Mouse (Mus musculus): ENCODE measurements at regions not wholly inside any gene's neighbourhood (a gene's known extent, or its start where the extent isn't known, plus 50 kb on each side); places are given as distances from the start of the nearest gene placed in this dataset.

- Histone ChIP-seq H3K36me3 (ENCODE audit: control insufficient read depth, insufficient read depth, low read length) (no peaks in the 10 kb centered on the region), H3K4me2 (replicated peaks; ENCODE audit: low read depth, low read length) (peak overlapping the region; percentile 38), H3K9ac (ENCODE audit: low read depth, low read length) (peak overlapping the region; percentile 14; the same call in 1 of the 2 replicates), H3K4me3 (ENCODE audit: low read length) (peak overlapping the region; percentile 27), H3K4me1 (ENCODE audit: control insufficient read depth, insufficient read depth, low read length) (0 out of 2 replicates have a peak, but pooled peaks cover 3% of the 10 kb centered on the region), H3K27ac (ENCODE audit: low read depth, low read length) (no peak overlapping the region), H3K9me3 (ENCODE audit: control insufficient read depth, low read length) (no peaks in the 10 kb centered on the region), H3K27me3 (ENCODE audit: control insufficient read depth, insufficient read depth, low read length) (no peaks in the 10 kb centered on the region)
- ATAC-seq (ENCODE audit: low FRiP score, low TSS enrichment) = peak; percentile 85
- WGBS = 11% methylated on average over 23 of the region's 23 CpGs
Observed at GRCm38 (mm10) chr3:131019163-131019956, 90.9 kb upstream of the Lef1 start.

- no peak overlapping the region for H3K4me2 ChIP-seq (replicated peaks; ENCODE audit: low read depth, low read length)
- no peaks in the 10 kb centered on the region for H3K36me3 ChIP-seq (ENCODE audit: control insufficient read depth, insufficient read depth, low read length)
- 0 out of 2 replicates have a peak, but pooled peaks cover 3% of the 10 kb centered on the region for H3K4me1 ChIP-seq (ENCODE audit: control insufficient read depth, insufficient read depth, low read length)
- H3K9ac ChIP-seq (ENCODE audit: low read depth, low read length) = no peak overlapping the region
- H3K27ac ChIP-seq (ENCODE audit: low read depth, low read length) = no peak overlapping the region
- H3K27me3 ChIP-seq (ENCODE audit: control insufficient read depth, insufficient read depth, low read length) = no peaks in the 10 kb centered on the region
- H3K9me3 ChIP-seq (ENCODE audit: control insufficient read depth, low read length) = no peaks in the 10 kb centered on the region
- H3K4me3 ChIP-seq (ENCODE audit: low read length) = no peak overlapping the region
- WGBS = 90% methylated on average over 9 of the region's 9 CpGs
- no peak for ATAC-seq (ENCODE audit: low FRiP score, low TSS enrichment)
Observed at GRCm38 (mm10) chr3:131017899-131018298, 92.4 kb upstream of the Lef1 start.

- 0 out of 2 replicates have a peak, but pooled peaks cover 3% of the 10 kb centered on the region for H3K4me1 ChIP-seq (ENCODE audit: control insufficient read depth, insufficient read depth, low read length)
- H3K4me2 ChIP-seq (replicated peaks; ENCODE audit: low read depth, low read length) = no peak overlapping the region
- H3K36me3 ChIP-seq (ENCODE audit: control insufficient read depth, insufficient read depth, low read length) = no peaks in the 10 kb centered on the region
- no peak overlapping the region for H3K4me3 ChIP-seq (ENCODE audit: low read length)
- no peak overlapping the region for H3K27ac ChIP-seq (ENCODE audit: low read depth, low read length)
- WGBS = 49% methylated on average over 10 of the region's 10 CpGs
- no peak for ATAC-seq (ENCODE audit: low FRiP score, low TSS enrichment)
- H3K27me3 ChIP-seq (ENCODE audit: control insufficient read depth, insufficient read depth, low read length) = no peaks in the 10 kb centered on the region
- H3K9ac ChIP-seq (ENCODE audit: low read depth, low read length) = no peak overlapping the region
- H3K9me3 ChIP-seq (ENCODE audit: control insufficient read depth, low read length) = no peaks in the 10 kb centered on the region
Observed at GRCm38 (mm10) chr3:131016104-131016503, 94.2 kb upstream of the Lef1 start.

GRCm38 (mm10) chr3:131014092-131014716 lies 96.1 kb upstream of the Lef1 start:
- 44% methylated on average over 12 of the region's 12 CpGs for WGBS
- Histone ChIP-seq H3K9ac (ENCODE audit: low read depth, low read length) (no peak overlapping the region), H3K9me3 (ENCODE audit: control insufficient read depth, low read length) (no peaks in the 10 kb centered on the region), H3K4me2 (replicated peaks; ENCODE audit: low read depth, low read length) (no peak overlapping the region), H3K36me3 (ENCODE audit: control insufficient read depth, insufficient read depth, low read length) (no peaks in the 10 kb centered on the region), H3K27ac (ENCODE audit: low read depth, low read length) (no peak overlapping the region), H3K4me1 (ENCODE audit: control insufficient read depth, insufficient read depth, low read length) (0 out of 2 replicates have a peak, but pooled peaks cover 2% of the 10 kb centered on the region), H3K4me3 (ENCODE audit: low read length) (no peak overlapping the region), H3K27me3 (ENCODE audit: control insufficient read depth, insufficient read depth, low read length) (no peaks in the 10 kb centered on the region)
- ATAC-seq (ENCODE audit: low FRiP score, low TSS enrichment) = no peak

- no peak for ATAC-seq (ENCODE audit: low FRiP score, low TSS enrichment)
- 88% methylated on average over 13 of the region's 13 CpGs for WGBS
Observed at GRCm38 (mm10) chr3:131000701-131001100, 109.6 kb upstream of the Lef1 start.

GRCm38 (mm10) chr3:131000252-131000651 lies 110.0 kb upstream of the Lef1 start:
- Histone ChIP-seq H3K27ac (ENCODE audit: low read depth, low read length) (no peak overlapping the region), H3K36me3 (ENCODE audit: control insufficient read depth, insufficient read depth, low read length) (no peaks in the 10 kb centered on the region), H3K4me2 (replicated peaks; ENCODE audit: low read depth, low read length) (no peak overlapping the region), H3K9ac (ENCODE audit: low read depth, low read length) (no peak overlapping the region), H3K9me3 (ENCODE audit: control insufficient read depth, low read length) (no peaks in the 10 kb centered on the region), H3K4me3 (ENCODE audit: low read length) (no peak overlapping the region), H3K27me3 (ENCODE audit: control insufficient read depth, insufficient read depth, low read length) (no peaks in the 10 kb centered on the region), H3K4me1 (ENCODE audit: control insufficient read depth, insufficient read depth, low read length) (no peaks in the 10 kb centered on the region)
- no peak for ATAC-seq (ENCODE audit: low FRiP score, low TSS enrichment)
- WGBS = 44% methylated on average over 3 of the region's 3 CpGs

More at GRCm38 (mm10) chr3:131000701-131001100, 109.6 kb upstream of the Lef1 start:
- H3K27me3 ChIP-seq (ENCODE audit: control insufficient read depth, insufficient read depth, low read length) = no peaks in the 10 kb centered on the region
- H3K9me3 ChIP-seq (ENCODE audit: control insufficient read depth, low read length) = no peaks in the 10 kb centered on the region
- no peaks in the 10 kb centered on the region for H3K4me1 ChIP-seq (ENCODE audit: control insufficient read depth, insufficient read depth, low read length)
- no peaks in the 10 kb centered on the region for H3K36me3 ChIP-seq (ENCODE audit: control insufficient read depth, insufficient read depth, low read length)
- no peak overlapping the region for H3K4me2 ChIP-seq (replicated peaks; ENCODE audit: low read depth, low read length)
- no peak overlapping the region for H3K27ac ChIP-seq (ENCODE audit: low read depth, low read length)
- no peak overlapping the region for H3K9ac ChIP-seq (ENCODE audit: low read depth, low read length)
- H3K4me3 ChIP-seq (ENCODE audit: low read length) = no peak overlapping the region

GRCm38 (mm10) chr3:130999818-131000217 lies 110.5 kb upstream of the Lef1 start:
- 44% methylated on average over 6 of the region's 6 CpGs for WGBS

GRCm38 (mm10) chr3:130998433-130998832 lies 111.8 kb upstream of the Lef1 start:
- Histone ChIP-seq H3K36me3 (ENCODE audit: control insufficient read depth, insufficient read depth, low read length) (no peaks in the 10 kb centered on the region), H3K27me3 (ENCODE audit: control insufficient read depth, insufficient read depth, low read length) (no peaks in the 10 kb centered on the region), H3K4me3 (ENCODE audit: low read length) (no peak overlapping the region), H3K27ac (ENCODE audit: low read depth, low read length) (no peak overlapping the region), H3K9ac (ENCODE audit: low read depth, low read length) (no peak overlapping the region), H3K4me2 (replicated peaks; ENCODE audit: low read depth, low read length) (no peak overlapping the region), H3K4me1 (ENCODE audit: control insufficient read depth, insufficient read depth, low read length) (no peaks in the 10 kb centered on the region), H3K9me3 (ENCODE audit: control insufficient read depth, low read length) (no peaks in the 10 kb centered on the region)
- no peak for ATAC-seq (ENCODE audit: low FRiP score, low TSS enrichment)
- WGBS = 20% methylated on average over 9 of the region's 10 CpGs

More at GRCm38 (mm10) chr3:130999818-131000217, 110.5 kb upstream of the Lef1 start:
- H3K27ac ChIP-seq (ENCODE audit: low read depth, low read length) = no peak overlapping the region
- H3K4me2 ChIP-seq (replicated peaks; ENCODE audit: low read depth, low read length) = no peak overlapping the region
- ATAC-seq (ENCODE audit: low FRiP score, low TSS enrichment) = no peak
- no peak overlapping the region for H3K4me3 ChIP-seq (ENCODE audit: low read length)
- H3K27me3 ChIP-seq (ENCODE audit: control insufficient read depth, insufficient read depth, low read length) = no peaks in the 10 kb centered on the region
- H3K4me1 ChIP-seq (ENCODE audit: control insufficient read depth, insufficient read depth, low read length) = no peaks in the 10 kb centered on the region
- H3K36me3 ChIP-seq (ENCODE audit: control insufficient read depth, insufficient read depth, low read length) = no peaks in the 10 kb centered on the region
- H3K9ac ChIP-seq (ENCODE audit: low read depth, low read length) = no peak overlapping the region
- no peaks in the 10 kb centered on the region for H3K9me3 ChIP-seq (ENCODE audit: control insufficient read depth, low read length)

- H3K27me3 ChIP-seq (ENCODE audit: control insufficient read depth, insufficient read depth, low read length) = no peaks in the 10 kb centered on the region
- H3K9ac ChIP-seq (ENCODE audit: low read depth, low read length) = no peak overlapping the region
- H3K4me3 ChIP-seq (ENCODE audit: low read length) = no peak overlapping the region
- 28% methylated on average over 11 of the region's 11 CpGs for WGBS
- no peak overlapping the region for H3K4me2 ChIP-seq (replicated peaks; ENCODE audit: low read depth, low read length)
- no peaks in the 10 kb centered on the region for H3K9me3 ChIP-seq (ENCODE audit: control insufficient read depth, low read length)
- H3K36me3 ChIP-seq (ENCODE audit: control insufficient read depth, insufficient read depth, low read length) = no peaks in the 10 kb centered on the region
- no peaks in the 10 kb centered on the region for H3K4me1 ChIP-seq (ENCODE audit: control insufficient read depth, insufficient read depth, low read length)
- no peak for ATAC-seq (ENCODE audit: low FRiP score, low TSS enrichment)
- no peak overlapping the region for H3K27ac ChIP-seq (ENCODE audit: low read depth, low read length)
Observed at GRCm38 (mm10) chr3:130996786-130997185, 113.5 kb upstream of the Lef1 start.

Data from kidney, embryonic 14.5 days (tissue).